Mouse (Mus musculus) monocyte, adult 5-6 weeks (primary cell): ENCODE measurements around the gene Pabpc6. TPM values are rescaled to one million over a fixed set of nuclear protein-coding genes. Genes with fewer than 3 reads are reported as not detected.

ENCODE experiments used
- total RNA-seq: library from RNA; stranded (forward); fragments of 200-1000, 200-491, 200-594 nt; gene quantifications from 3 replicates; pipeline ENCODE4 v1.2.3, GENCODE M21; 2017

Gene Pabpc6
- total RNA-seq, 1 experiment from 2014 or later: 0.48 TPM

Other genes starting within 250 kb of the Pabpc6 start
- gene Gm17728, start 247.7 kb downstream of the Pabpc6 start, total RNA-seq: not detected in 3 replicates